Mouse (Mus musculus) erythroblast, adult 5-6 weeks (primary cell): ENCODE data around the gene Bcar1. TPM values are rescaled to one million over a fixed set of nuclear protein-coding genes. Genes with fewer than 3 reads are reported as not detected.

ENCODE experiments used
- ATAC-seq: replicated peaks from 2 replicates; pipeline ENCODE4 v1.8.0; 2016; ENCODE audit warnings: moderate number of reproducible peaks, mild to moderate bottlenecking, moderate TSS enrichment, inconsistent platforms; ENCODE audit not compliant: poor library complexity, low FRiP score, severe bottlenecking
- total RNA-seq, 2 experiments: library from RNA; stranded (forward) in 1 of 2; stranded (reverse) in 1 of 2; fragments of 150-400 nt in 1 of 2; fragments of 200-764, 138-1000 nt in 1 of 2; gene quantifications; 2 replicates each; pipeline versions ENCODE4 v1.2.3 to v1.2.4; 2015 to 2017; ENCODE audit warnings: low replicate concordance in 2 of 2

Gene Bcar1
- total RNA-seq, 2 experiments from 2014 or later = not detected

DNA sequence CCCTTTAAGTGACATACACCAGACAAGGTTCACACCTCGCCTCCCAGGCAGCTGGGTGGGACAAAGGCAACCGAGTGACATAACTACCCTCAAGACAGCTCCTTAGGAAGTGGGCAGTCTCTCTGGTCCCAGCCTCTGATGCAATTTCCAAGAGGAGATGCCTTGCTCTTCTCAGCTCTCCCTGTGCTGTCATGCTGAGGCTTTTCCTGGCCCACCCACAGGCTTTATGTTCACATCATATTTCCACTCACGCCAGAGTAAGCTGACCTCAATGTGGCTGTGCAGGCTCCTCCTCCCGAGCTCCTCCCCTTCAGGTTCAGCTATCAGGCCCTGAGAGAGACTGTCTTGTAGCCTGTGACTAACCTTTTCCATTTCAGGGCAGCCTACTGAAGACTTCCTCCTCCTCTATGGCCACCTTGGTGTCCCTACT lies 23.5 kb downstream of the Bcar1 start:
- ATAC-seq = no peak

DNA sequence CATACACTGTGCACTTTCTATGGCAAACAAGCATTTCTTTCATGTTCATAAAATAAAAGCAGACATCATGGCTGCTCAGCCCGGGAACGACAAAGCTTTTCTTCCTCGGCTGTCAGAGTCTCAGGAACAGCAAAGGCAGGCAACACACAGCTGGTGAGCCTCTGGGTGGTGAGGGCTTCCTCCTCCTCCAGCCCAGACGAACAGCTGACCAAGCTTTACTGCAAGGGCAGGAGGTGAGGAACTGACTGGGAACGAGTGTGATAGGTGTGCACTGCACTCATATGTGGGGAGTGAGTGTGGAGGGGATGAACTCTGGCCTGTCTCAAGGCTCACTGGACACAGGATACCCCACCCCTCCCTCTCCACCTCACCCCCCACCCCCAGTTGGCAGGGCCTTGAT lies 24.7 kb downstream of the Bcar1 start:
- no peak for ATAC-seq

GRCm38 (mm10) chr8:111717866-111718265 lies 25.7 kb downstream of the Bcar1 start:
- no peak for ATAC-seq

- no peak for ATAC-seq
Measured at GRCm38 (mm10) chr8:111717488-111717792, 26.2 kb downstream of the Bcar1 start.

DNA sequence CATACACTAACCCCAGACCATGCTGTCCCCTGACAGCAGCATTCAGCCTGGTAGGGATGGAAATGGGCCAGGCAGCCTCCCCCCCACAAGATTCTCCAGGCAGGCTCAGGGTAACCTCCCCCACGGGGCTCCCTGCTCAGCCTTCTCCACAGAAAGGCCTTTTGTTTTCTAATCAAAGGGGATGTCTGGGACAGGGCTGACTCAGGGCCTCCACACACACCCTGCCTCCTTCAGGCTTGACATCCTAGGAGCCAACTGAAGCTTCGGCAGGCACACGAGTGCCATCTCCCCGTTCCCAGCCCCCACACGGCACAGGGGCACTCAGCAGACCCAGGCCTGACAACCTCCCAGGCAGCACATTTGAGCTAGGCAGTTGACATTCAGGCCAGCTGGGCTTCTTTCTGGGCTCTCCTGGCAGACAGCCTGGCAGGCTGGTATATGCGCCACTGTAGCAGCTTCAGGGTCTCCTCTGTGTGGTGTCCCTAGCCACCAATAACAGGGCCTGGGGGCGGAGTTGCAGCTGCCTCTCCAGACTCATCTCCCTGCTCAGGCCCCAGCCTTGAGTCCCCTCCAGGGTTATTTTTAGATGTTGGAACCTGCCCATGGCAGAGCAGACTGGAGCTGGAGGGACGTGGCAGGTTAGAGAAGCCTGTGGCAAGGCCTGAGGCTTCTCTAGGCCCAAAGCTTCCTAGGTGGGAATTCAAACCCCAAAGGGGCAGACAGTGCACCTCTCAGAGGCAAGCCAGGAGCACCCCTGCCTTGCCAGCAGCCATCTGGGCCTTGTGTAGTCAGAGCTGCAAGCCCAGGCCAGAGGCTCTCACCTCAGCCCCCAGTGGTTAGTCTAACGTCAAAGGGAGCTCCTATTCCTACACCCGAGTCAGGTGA lies 26.8 kb downstream of the Bcar1 start:
- ATAC-seq = no peak

GRCm38 (mm10) chr8:111715514-111715913 lies 28.1 kb downstream of the Bcar1 start:
- no peak for ATAC-seq

DNA sequence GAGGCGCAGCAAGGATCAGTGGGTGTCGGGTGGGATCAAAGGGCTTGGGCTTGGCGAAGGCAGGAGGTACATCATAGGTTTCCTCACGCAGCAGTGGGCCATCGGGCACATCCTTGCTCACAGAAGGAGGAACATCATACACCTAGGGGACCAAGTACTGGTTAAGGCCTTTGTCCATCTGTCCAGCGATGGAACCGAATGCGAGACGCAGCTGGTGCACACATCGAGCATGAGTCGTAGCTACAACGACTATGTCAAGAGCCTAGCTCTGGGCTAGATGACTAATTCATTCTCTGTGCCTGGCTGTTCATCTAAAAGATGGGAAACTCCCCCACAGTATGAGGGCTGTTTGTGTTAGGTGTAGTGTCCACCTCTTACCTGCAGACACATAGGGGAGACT lies 29.3 kb downstream of the Bcar1 start:
- ATAC-seq = no peak

- ATAC-seq = no peak
Measured at GRCm38 (mm10) chr8:111713817-111714216, 29.8 kb downstream of the Bcar1 start.

- ATAC-seq = no peak
Measured at GRCm38 (mm10) chr8:111713291-111713690, 30.3 kb downstream of the Bcar1 start.

- no peak for ATAC-seq
Measured at GRCm38 (mm10) chr8:111712588-111712987, 31.0 kb downstream of the Bcar1 start.

DNA sequence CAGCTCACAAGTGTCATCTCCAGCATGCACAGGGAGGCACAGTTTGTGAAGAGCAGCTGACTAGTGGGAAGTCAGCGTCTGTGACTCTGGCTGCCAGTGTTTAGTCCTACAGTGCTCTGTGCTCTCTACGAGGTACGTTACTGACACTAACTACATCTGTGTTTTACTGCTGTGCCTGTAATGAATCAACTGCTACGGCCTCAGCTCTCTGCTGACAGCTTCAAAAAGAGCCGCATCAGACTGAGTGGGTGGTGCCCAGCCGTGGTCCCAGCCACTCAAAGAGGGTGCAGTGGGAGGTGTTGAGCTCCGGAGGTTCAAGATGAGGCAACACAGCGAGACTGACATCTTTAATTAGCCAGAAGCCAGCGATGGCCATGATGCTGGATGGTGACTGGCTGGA lies 31.5 kb downstream of the Bcar1 start:
- no peak for ATAC-seq

DNA sequence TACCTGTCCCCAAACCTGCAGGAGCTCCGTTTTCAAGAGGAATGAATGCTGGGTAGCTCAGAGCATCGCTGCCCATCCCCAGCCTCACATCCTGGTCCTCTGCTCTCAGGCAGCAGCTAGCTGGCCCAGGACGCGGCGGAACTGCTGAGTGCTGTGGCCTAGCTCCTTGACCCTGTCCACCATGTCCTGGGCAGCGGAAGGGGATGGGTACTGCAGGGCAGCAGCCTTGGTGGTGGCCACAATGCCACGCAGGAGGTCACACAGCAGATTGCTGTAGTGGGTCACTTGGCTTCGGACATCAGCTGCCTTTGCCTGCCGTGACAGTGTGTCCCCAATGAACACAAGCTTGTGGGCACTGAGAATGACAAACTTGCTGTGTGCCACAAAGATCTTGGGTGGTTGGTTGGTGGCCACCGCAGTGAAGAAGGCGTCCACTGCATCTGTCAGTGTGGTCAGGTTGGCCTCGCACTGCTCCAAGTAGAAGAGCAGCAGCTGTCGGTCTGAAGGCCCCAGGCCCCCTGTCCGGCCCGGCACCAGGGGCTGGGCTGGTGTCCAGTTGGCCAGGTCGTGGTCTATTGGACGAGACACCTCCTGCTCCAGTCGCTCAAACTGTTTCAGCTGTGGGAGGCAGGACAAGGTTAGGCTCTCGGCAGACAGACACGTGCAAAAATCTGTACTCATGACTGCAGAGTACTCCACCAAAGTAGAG lies 32.7 kb downstream of the Bcar1 start:
- ATAC-seq = no peak

DNA sequence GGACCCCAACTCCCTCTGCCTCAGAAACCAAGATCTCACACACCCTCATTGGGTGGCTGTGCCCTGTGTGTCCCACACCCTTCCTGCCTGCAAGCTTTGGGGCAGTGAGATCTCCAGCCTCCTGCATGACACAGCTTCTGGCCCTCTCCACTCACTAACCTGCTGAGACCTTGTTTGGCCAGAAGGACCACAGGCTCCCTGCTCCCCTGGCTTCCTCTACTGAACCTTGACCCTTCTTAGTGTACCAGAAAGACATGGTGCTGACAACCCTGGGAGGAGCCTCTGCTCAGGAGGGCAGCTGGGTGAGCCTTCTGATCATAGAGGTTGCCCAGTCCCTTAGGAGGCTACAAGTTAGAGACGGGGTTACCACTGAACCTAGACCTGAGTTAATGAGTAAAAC lies 34.4 kb downstream of the Bcar1 start:
- ATAC-seq = no peak

DNA sequence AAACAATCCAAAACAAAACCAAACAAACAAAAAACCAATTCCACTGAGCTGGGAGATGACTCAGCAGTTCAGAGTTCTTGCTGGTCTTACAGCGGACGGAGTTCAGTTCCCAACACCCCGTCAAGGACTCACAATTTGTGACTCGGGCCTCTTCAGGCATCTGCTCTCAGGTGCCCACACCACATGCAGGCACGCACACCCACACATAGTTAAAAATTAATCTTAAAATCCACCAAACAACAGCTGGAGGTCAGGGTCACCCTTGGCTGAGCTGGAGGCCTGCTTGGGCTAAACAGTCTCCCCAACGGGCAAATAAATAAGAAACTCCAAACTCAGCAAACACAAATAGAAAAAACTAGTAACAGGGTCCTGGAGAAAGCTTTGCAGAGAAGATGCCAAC lies 35.3 kb downstream of the Bcar1 start:
- ATAC-seq = no peak

DNA sequence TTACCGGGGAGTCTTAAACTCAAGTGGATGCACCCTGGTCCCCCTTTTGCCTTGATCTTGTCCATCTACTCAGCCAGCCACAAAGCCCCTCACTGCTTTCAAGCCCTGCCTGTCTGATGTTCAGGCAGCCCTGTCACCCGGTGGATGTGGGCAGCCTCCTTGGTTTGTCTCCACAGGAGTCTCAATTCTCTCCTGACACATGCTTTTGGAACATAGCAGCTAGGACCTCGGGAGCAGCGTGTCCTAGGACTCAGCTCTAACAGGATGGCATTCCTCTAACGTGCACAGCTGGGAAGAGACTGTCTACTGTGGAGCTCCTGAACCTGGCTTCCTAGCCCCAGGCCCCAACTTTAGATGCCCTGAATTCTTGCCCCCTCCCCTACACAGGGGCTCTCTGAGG lies 37.9 kb downstream of the Bcar1 start:
- no peak for ATAC-seq

- no peak for ATAC-seq
Measured at GRCm38 (mm10) chr8:111705222-111705621, 38.4 kb downstream of the Bcar1 start.

- ATAC-seq = no peak
Measured at GRCm38 (mm10) chr8:111704585-111704984, 39.0 kb downstream of the Bcar1 start.

DNA sequence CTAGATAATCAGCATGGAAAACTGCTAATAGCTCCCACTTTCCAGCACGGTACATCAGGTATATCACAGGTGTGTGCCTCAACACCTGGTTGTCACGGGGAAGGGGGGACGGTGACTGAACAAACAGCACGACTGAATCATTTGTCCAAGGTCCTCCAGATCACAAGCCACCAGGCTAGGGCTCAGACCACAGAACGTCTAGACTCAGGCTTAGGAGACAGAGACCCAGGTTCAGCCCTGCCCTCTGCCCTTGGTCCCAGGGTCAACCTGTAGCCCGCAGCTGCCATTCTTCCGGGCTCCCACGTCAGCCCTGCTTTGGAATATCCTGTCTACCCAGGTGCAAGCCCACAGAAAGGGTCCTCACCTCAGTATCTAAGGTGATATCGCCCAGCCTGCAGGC lies 42.2 kb downstream of the Bcar1 start:
- ATAC-seq = no peak

- no peak for ATAC-seq
Measured at GRCm38 (mm10) chr8:111700740-111701139, 42.9 kb downstream of the Bcar1 start.

DNA sequence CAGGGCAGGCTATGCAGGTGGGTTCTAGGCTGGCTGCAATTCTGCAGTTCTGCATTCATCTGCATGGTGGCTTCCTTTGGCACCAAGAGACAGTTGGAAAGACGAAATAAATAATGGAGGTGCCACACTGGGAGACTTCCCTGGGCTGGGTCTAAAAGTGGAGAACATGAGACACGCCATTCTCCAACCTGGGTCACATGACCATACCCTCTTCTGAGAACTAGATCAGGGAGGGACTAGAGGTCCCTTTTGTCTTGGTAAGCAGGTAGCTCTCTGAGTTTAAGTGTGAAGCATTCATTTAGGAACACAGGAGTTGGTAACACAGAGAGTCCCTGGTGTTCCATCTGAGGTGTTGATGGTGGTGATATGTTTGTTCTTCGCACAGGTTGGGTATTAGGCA lies 43.4 kb downstream of the Bcar1 start:
- ATAC-seq = no peak

DNA sequence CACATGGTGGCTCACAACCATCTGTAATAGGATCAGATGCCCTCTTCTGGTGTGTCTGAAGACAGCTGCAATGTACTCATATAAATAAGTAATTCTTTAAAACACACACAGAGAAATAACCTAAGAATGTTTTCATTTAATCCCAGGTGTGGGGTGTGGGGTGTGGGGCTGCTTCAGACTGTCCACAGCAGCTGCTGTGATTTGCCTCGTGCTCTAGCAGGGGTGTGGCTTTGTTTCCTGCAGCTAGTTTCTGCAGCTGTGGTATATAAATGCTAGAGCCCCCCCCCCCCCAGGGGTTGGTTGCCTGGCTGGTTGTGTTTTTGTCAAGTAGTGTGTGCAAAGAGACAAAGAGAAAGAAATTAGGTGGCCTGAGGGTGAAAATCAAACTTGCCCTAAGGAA lies 44.6 kb downstream of the Bcar1 start:
- no peak for ATAC-seq
